Mouse (Mus musculus) hindbrain, embryonic 12.5 days (tissue): Measurements from ENCODE around the gene Proz. TPM values are rescaled to one million over a fixed set of nuclear protein-coding genes. Genes with fewer than 3 reads are reported as not detected.

Source experiments
- ATAC-seq: fragments of 200-750 bp; cut with Nextera tagmentation; 2 replicates; pipeline ENCODE4 v1.8.0; 2017; ENCODE audit warnings: moderate TSS enrichment; ENCODE audit not compliant: low FRiP score
- H3K27ac ChIP-seq: fragments of 300-500 bp; sonication (generic); 2 replicates; pipeline ENCODE4 v1.5.1; 2016; ENCODE audit warnings: mild to moderate bottlenecking
- H3K27me3 ChIP-seq: fragments of 300-500 bp; sonication (generic); 2 replicates; pipeline ENCODE4 v1.6.1; 2016; ENCODE audit warnings: mild to moderate bottlenecking
- H3K36me3 ChIP-seq: fragments of 300-500 bp; sonication (generic); 2 replicates; pipeline ENCODE4 v1.6.1; 2016; ENCODE audit warnings: mild to moderate bottlenecking
- H3K4me1 ChIP-seq: fragments of 300-500 bp; sonication (generic); 2 replicates; pipeline ENCODE4 v1.6.1; 2016
- H3K4me2 ChIP-seq: fragments of 300-500 bp; sonication (generic); replicated peaks from 2 replicates; pipeline ENCODE4 v1.6.1; 2016; ENCODE audit warnings: mild to moderate bottlenecking
- H3K4me3 ChIP-seq: fragments of 300-500 bp; sonication (generic); 2 replicates; pipeline ENCODE4 v1.5.1; 2016; ENCODE audit warnings: mild to moderate bottlenecking
- H3K9ac ChIP-seq: fragments of 300-500 bp; sonication (generic); 2 replicates; pipeline ENCODE4 v1.6.1; 2016; ENCODE audit warnings: mild to moderate bottlenecking, moderate library complexity
- H3K9me3 ChIP-seq: fragments of 300-500 bp; sonication (generic); replicated peaks from 2 replicates; pipeline ENCODE4 v1.6.1; 2016; ENCODE audit warnings: mild to moderate bottlenecking
- WGBS: fragments of 180-500 bp; shearing (Covaris S2); methylation state at CpG from one replicate; pipeline ENCODE4 v1.1.7; 2016; 5-methylcytosine and 5-hydroxymethylcytosine counted together
- polyA plus RNA-seq: library from polyadenylated mRNA; unstranded; fragments of >200 nt; fragmentation: Nextera tagmentation; extraction: Ambion mirVana; gene quantifications from 2 replicates; pipeline ENCODE4 v1.2.1, GENCODE M21; 2016

Gene Proz
- polyA plus RNA-seq: 0.65 and 0.68 TPM in 2 replicates

DNA sequence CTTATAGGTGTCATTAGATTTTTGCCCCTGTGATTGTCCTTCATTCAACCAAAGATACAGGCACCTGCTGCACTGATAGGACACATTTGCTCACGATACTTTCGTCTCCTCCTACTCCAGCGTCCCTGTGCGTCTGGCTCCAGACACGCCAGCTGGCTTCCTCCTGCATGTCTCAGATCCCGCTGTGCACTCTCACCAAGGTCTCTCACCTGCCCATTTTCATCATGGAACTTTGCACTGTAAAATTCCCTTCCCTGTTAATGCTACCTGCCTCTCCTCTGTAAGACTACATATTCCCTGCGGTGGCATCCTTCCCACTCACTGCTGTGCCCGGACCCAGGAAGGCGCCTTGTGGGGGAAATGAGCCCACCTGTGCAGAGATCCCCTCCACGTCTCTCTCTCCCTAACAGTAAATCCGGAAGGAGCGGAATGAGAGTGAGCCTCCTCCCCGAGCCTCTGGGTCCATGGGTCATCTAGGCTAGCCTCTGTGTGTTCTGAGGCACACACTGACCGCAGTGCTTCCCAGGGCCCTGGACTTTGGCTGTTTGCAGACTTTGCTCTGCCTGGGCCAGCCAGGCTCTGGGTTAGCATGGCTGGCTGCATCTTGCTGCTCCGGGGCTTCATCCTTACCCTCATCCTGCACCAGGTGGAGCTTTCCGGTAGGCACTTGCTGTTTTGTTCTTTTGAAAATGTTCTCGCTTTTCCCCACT is at the start of gene Proz:
Gene Proz, plus strand, starts transcription at position 474 of the 710 bp plus-strand sequence.
- H3K4me3 ChIP-seq: no peak within 1 kb of the TSS
- no peaks in the 10 kb centered on the region for H3K36me3 ChIP-seq
- ATAC-seq: no peak
- no peaks in the 10 kb centered on the region; the same call in 1 of the 2 replicates for H3K27me3 ChIP-seq
- H3K4me2 ChIP-seq: no peak within 1 kb of the TSS
- WGBS: 77% methylated on average over 17 of the region's 17 CpGs
- H3K9me3 ChIP-seq: no peaks in the 10 kb centered on the region
- H3K4me1 ChIP-seq: no peaks in the 10 kb centered on the region
- H3K9ac ChIP-seq: no peak within 1 kb of the TSS
- no peak within 1 kb of the TSS for H3K27ac ChIP-seq

DNA sequence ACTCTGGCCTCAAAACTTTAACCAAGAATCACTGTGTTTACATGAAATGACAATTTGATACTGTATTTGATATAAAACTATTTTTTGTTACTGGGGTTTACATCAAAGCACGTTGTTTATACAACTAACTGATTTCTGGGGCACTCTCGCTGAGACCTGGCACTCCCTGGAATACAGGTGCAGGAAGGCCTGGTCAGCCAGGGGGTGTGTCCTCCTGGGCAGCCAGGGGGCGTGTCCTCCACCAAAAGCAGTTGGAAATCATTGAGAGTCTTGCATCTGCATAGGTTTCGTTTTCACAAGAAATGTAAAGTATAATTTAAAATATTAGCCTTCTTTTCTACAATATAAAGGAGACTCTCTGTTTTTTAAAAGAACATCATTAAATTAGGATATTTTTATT is 41.2 kb upstream of the Proz start:
- no peak overlapping the region for H3K9ac ChIP-seq
- no peak overlapping the region for H3K4me2 ChIP-seq
- no peak for ATAC-seq
- H3K27me3 ChIP-seq: no peaks in the 10 kb centered on the region
- no peaks in the 10 kb centered on the region for H3K4me1 ChIP-seq
- H3K4me3 ChIP-seq: no peak overlapping the region
- no peaks in the 10 kb centered on the region for H3K9me3 ChIP-seq
- H3K36me3 ChIP-seq: peaks cover 60% of the 10 kb centered on the region
- 66% methylated on average over 4 of the region's 4 CpGs for WGBS
- H3K27ac ChIP-seq: no peak overlapping the region

DNA sequence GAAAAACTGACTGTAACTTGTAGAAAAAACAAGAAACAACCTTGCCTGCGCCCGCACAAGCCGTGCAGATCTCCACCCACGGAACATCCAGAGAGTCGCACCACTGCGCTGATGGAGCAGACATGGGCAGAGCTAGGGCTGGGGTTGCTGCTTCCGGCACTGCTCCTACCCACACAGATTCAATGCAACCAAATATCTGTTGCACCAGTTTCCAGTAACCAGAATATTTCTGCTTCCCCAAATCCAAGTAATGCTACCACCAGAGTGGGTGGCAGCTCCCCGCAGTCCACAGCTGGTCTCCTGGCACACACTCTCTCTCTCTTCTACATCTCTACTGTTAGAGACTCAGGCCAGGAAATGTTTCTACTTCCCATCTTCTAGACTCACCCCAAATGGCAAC is 38.9 kb upstream of the Proz start:
- Histone ChIP-seq H3K4me3 (no peak overlapping the region), H3K27me3 (no peaks in the 10 kb centered on the region), H3K4me1 (peaks cover 2% of the 10 kb centered on the region; the same call in 1 of the 2 replicates), H3K9me3 (no peaks in the 10 kb centered on the region), H3K36me3 (peaks cover 38% of the 10 kb centered on the region), H3K4me2 (no peak overlapping the region), H3K27ac (no peak overlapping the region), H3K9ac (no peak overlapping the region)
- ATAC-seq: no peak
- WGBS: 96% methylated on average over 8 of the region's 8 CpGs

DNA sequence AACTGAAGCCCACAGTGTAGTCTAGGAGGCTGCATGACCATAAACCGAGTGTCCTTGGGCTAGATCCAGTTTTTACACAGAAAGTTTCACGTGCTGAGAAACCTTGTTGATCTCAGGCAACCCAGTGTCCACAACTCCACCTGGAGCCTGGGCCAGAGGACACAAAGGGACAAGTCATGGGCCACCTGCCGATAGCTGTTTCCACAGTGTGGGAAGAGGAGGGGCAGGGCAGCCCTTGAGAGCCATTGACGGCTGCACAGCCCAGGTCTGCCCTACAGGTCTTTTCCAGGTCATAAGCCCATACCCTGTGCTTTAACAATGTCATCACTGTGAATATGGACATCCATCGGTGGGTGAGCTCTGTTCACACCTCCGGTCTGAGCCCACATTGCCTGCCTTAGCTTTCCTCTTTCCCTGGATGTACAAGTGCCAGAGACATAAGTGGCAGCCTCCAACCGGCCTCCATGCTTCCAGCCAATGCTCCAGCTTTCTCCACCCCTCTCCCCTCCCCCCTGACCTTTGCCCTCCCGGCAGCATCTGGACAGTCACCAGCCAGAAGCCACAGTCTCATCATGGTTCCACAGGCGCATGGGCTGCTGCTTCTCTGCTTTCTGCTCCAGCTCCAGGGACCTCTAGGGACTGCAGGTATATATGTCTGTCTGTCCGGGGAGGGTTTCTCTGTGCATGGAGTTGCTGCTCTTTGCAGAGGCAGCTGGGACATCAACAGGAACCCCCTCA is 35.1 kb upstream of the Proz start, which contains the start of gene F7:
Gene F7, plus strand, starts transcription at position 548 of the 738 bp plus-strand sequence.
- no peak for ATAC-seq

DNA sequence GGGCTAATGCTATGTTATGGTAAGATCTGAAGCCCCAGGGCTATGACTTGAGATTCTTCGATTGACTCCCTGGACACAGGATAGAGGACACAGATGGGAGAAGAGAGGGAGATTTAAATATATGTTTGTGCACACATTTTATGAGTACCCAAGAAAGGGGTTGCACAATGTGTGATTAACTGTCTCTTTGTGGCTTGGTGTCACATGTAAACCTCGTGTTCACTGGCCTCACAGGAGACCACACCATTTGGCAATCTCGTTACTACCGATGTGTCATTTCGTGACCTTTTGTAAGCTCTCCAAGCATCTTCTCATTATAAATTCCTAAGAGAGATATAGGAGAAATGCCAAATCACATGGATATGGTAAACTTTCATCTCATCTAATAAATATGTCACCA is 33.1 kb upstream of the Proz start:
- WGBS: 89% methylated on average over 5 of the region's 5 CpGs
- no peak overlapping the region for H3K27ac ChIP-seq
- no peaks in the 10 kb centered on the region for H3K27me3 ChIP-seq
- no peak overlapping the region for H3K4me2 ChIP-seq
- no peak overlapping the region for H3K9ac ChIP-seq
- H3K9me3 ChIP-seq: no peaks in the 10 kb centered on the region
- H3K36me3 ChIP-seq: no peaks in the 10 kb centered on the region
- peaks cover 2% of the 10 kb centered on the region; the same call in 1 of the 2 replicates for H3K4me1 ChIP-seq
- H3K4me3 ChIP-seq: no peak overlapping the region
- ATAC-seq: no peak

More for the DNA sequence above, 35.1 kb upstream of the Proz start, which contains the start of gene F7:
- Histone ChIP-seq H3K9me3 (no peaks in the 10 kb centered on the region), H3K4me2 (no peak within 1 kb of the TSS), H3K36me3 (peaks cover 5% of the 10 kb centered on the region; the same call in 1 of the 2 replicates), H3K4me1 (peaks cover 2% of the 10 kb centered on the region; the same call in 1 of the 2 replicates), H3K4me3 (no peak within 1 kb of the TSS), H3K27ac (no peak within 1 kb of the TSS), H3K27me3 (no peaks in the 10 kb centered on the region), H3K9ac (no peak within 1 kb of the TSS)
- WGBS: 62% methylated on average over 10 of the region's 10 CpGs

DNA sequence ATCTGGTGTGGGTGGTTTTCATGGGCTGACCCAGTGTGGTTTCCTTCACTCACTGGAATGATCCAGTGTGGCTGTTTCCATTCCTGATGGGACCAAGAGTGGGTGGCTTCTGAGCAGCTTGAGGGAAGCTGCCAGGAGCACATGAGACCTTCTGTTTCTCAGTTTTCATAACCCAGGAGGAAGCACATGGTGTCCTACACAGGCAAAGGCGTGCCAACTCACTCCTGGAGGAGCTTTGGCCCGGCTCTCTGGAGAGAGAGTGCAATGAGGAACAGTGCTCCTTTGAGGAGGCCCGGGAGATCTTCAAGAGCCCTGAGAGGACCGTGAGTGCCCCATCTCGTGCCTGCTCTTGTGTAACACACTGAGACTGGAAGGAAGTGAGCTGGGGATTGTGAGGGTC is 32.2 kb upstream of the Proz start:
- H3K36me3 ChIP-seq: no peaks in the 10 kb centered on the region
- no peak overlapping the region; the same call in 1 of the 2 replicates for H3K27ac ChIP-seq
- WGBS: 74% methylated on average over 5 of the region's 5 CpGs
- peaks cover 2% of the 10 kb centered on the region; the same call in 1 of the 2 replicates for H3K4me1 ChIP-seq
- no peak overlapping the region for H3K9ac ChIP-seq
- no peak for ATAC-seq
- H3K4me2 ChIP-seq: no peak overlapping the region
- H3K27me3 ChIP-seq: no peaks in the 10 kb centered on the region
- H3K9me3 ChIP-seq: no peaks in the 10 kb centered on the region
- no peak overlapping the region for H3K4me3 ChIP-seq

DNA sequence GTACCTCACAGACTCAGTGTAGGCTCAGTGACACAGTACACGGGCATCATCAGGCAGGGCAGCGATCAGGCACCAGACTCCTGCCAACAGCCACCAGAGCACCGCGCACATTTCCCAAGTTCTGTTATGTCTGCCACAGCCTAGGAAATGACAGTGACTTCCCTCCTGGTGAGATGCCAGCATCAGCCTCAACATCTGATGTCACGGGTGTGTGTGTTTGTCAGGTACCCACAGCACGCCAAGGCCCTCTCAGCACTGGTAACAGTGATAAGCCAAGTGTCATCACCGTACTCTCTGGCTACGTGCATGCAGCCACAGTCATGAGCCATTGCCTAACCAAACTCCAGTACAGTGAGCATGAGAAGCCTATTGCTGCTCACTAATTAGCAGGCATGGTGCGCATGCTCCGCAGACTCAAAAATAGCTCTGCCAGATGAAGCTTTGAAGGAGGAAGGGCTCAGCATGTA is 24.3 kb upstream of the Proz start:
- Histone ChIP-seq H3K4me2 (no peak overlapping the region), H3K27me3 (no peaks in the 10 kb centered on the region; the same call in 1 of the 2 replicates), H3K9ac (no peak overlapping the region), H3K27ac (no peak overlapping the region), H3K9me3 (no peaks in the 10 kb centered on the region), H3K4me3 (no peak overlapping the region), H3K36me3 (no peaks in the 10 kb centered on the region), H3K4me1 (no peaks in the 10 kb centered on the region; the same call in 1 of the 2 replicates)
- WGBS: 91% methylated on average over 10 of the region's 10 CpGs
- no peak for ATAC-seq

- no peaks in the 10 kb centered on the region; the same call in 1 of the 2 replicates for H3K27me3 ChIP-seq
- ATAC-seq: no peak
- H3K9me3 ChIP-seq: no peaks in the 10 kb centered on the region
- H3K36me3 ChIP-seq: no peaks in the 10 kb centered on the region
- H3K9ac ChIP-seq: no peak within 1 kb of the TSS
- no peak within 1 kb of the TSS for H3K27ac ChIP-seq
- H3K4me2 ChIP-seq: no peak within 1 kb of the TSS
- H3K4me3 ChIP-seq: no peak within 1 kb of the TSS
- H3K4me1 ChIP-seq: no peaks in the 10 kb centered on the region; the same call in 1 of the 2 replicates
- WGBS: 79% methylated on average over 7 of the region's 7 CpGs
These were observed 23.7 kb upstream of the Proz start, which contains the start of gene F10 for GRCm38 (mm10) chr8:13037015-13037414. Gene F10, plus strand, starts transcription at chr8:13037308.

GRCm38 (mm10) chr8:13037569-13037968 is 23.1 kb upstream of the Proz start:
- no peak for ATAC-seq
- H3K9ac ChIP-seq: no peak overlapping the region
- H3K27ac ChIP-seq: no peak overlapping the region
- WGBS: 32% methylated on average over 5 of the region's 5 CpGs
- H3K4me2 ChIP-seq: no peak overlapping the region
- H3K36me3 ChIP-seq: no peaks in the 10 kb centered on the region
- H3K27me3 ChIP-seq: no peaks in the 10 kb centered on the region; the same call in 1 of the 2 replicates
- no peaks in the 10 kb centered on the region for H3K9me3 ChIP-seq
- no peak overlapping the region for H3K4me3 ChIP-seq
- no peaks in the 10 kb centered on the region; the same call in 1 of the 2 replicates for H3K4me1 ChIP-seq

- no peaks in the 10 kb centered on the region for H3K36me3 ChIP-seq
- H3K27me3 ChIP-seq: no peaks in the 10 kb centered on the region; the same call in 1 of the 2 replicates
- ATAC-seq: no peak
- no peak overlapping the region for H3K4me3 ChIP-seq
- WGBS: 79% methylated on average over 6 of the region's 6 CpGs
- no peak overlapping the region for H3K27ac ChIP-seq
- H3K4me1 ChIP-seq: no peaks in the 10 kb centered on the region; the same call in 1 of the 2 replicates
- no peak overlapping the region for H3K9ac ChIP-seq
- H3K9me3 ChIP-seq: no peaks in the 10 kb centered on the region
- no peak overlapping the region for H3K4me2 ChIP-seq
These were observed 21.7 kb upstream of the Proz start for GRCm38 (mm10) chr8:13039054-13039453.

GRCm38 (mm10) chr8:13041459-13041858 is 19.3 kb upstream of the Proz start:
- no peak overlapping the region for H3K9ac ChIP-seq
- no peaks in the 10 kb centered on the region for H3K9me3 ChIP-seq
- no peak overlapping the region for H3K4me2 ChIP-seq
- H3K27ac ChIP-seq: no peak overlapping the region
- no peaks in the 10 kb centered on the region; the same call in 1 of the 2 replicates for H3K4me1 ChIP-seq
- no peaks in the 10 kb centered on the region for H3K36me3 ChIP-seq
- H3K27me3 ChIP-seq: no peaks in the 10 kb centered on the region; the same call in 1 of the 2 replicates
- H3K4me3 ChIP-seq: no peak overlapping the region
- WGBS: 84% methylated on average over 4 of the region's 4 CpGs
- ATAC-seq: no peak

GRCm38 (mm10) chr8:13047652-13048051 is 13.1 kb upstream of the Proz start:
- no peaks in the 10 kb centered on the region; the same call in 1 of the 2 replicates for H3K27me3 ChIP-seq
- ATAC-seq: no peak
- no peak overlapping the region for H3K4me2 ChIP-seq
- H3K9me3 ChIP-seq: no peaks in the 10 kb centered on the region
- H3K4me3 ChIP-seq: no peak overlapping the region
- no peaks in the 10 kb centered on the region for H3K4me1 ChIP-seq
- no peak overlapping the region for H3K9ac ChIP-seq
- no peaks in the 10 kb centered on the region for H3K36me3 ChIP-seq
- WGBS: 59% methylated on average over 5 of the region's 5 CpGs
- no peak overlapping the region for H3K27ac ChIP-seq
